Mouse (Mus musculus) small intestine, adult 2 months (tissue): ENCODE results near the gene Snrnp35.

Experiments used
- CTCF ChIP-seq: fragments of 200-500 bp; IDR thresholded peaks from 2 replicates; pipeline ENCODE4 v1.5.1; 2012; ENCODE audit warnings: low read depth, mild to moderate bottlenecking, control low read depth, inconsistent platforms, low read length, moderate library complexity, mixed read lengths; ENCODE audit not compliant: insufficient replicate concordance, insufficient read length; ENCODE audit errors: extremely low read depth
- POLR2A ChIP-seq: fragments of 200-500 bp; IDR thresholded peaks from 2 replicates; pipeline ENCODE4 v1.6.1; 2012; ENCODE audit warnings: low read depth, mild to moderate bottlenecking, control low read depth, inconsistent platforms, low read length, moderate library complexity

- TF ChIP-seq CTCF, result no peak
- no peak for TF ChIP-seq POLR2A
These were observed 42.0 kb downstream of the Snrnp35 start for GRCm38 (mm10) chr5:124524943-124525342.
